Mouse (Mus musculus) kidney, embryonic 15.5 days (tissue): ENCODE data around the gene Trpm6. TPM values are rescaled to one million over a fixed set of nuclear protein-coding genes. Genes with fewer than 3 reads are reported as not detected.

Source experiments
- ATAC-seq: fragments of 200-750 bp; cut with Nextera tagmentation; replicated peaks from 2 replicates; pipeline ENCODE4 v1.8.0; 2017; ENCODE audit warnings: moderate TSS enrichment; ENCODE audit not compliant: low FRiP score
- H3K27ac ChIP-seq: fragments of 300-500 bp; sonication (generic); 2 replicates; pipeline ENCODE4 v1.5.1; 2015; ENCODE audit warnings: mild to moderate bottlenecking, inconsistent platforms
- H3K27me3 ChIP-seq: fragments of 300-500 bp; sonication (generic); 2 replicates; pipeline ENCODE4 v1.6.1; 2015; ENCODE audit warnings: inconsistent platforms
- H3K36me3 ChIP-seq: fragments of 300-500 bp; sonication (generic); 2 replicates; pipeline ENCODE4 v1.6.1; 2015; ENCODE audit warnings: inconsistent platforms
- H3K4me1 ChIP-seq: fragments of 300-500 bp; sonication (generic); 2 replicates; pipeline ENCODE4 v1.6.1; 2015; ENCODE audit warnings: inconsistent platforms
- H3K4me2 ChIP-seq: fragments of 300-500 bp; sonication (generic); 2 replicates; pipeline ENCODE4 v1.6.1; 2015; ENCODE audit warnings: moderate library complexity, mild to moderate bottlenecking, inconsistent platforms
- H3K4me3 ChIP-seq: fragments of 300-500 bp; sonication (generic); replicated peaks from 2 replicates; pipeline ENCODE4 v1.5.1; 2015; ENCODE audit warnings: mild to moderate bottlenecking, inconsistent platforms
- H3K9ac ChIP-seq: fragments of 300-500 bp; sonication (generic); 2 replicates; pipeline ENCODE4 v1.6.1; 2015; ENCODE audit warnings: mild to moderate bottlenecking, inconsistent platforms
- H3K9me3 ChIP-seq: fragments of 300-500 bp; sonication (generic); replicated peaks from 2 replicates; pipeline ENCODE4 v1.6.1; 2016; ENCODE audit warnings: inconsistent platforms
- WGBS: fragments of 180-500 bp; shearing (Covaris S2); methylation state at CpG from one replicate; pipeline ENCODE4 v1.1.7; 2015; ENCODE audit warnings: mixed read lengths; 5-methylcytosine and 5-hydroxymethylcytosine counted together
- polyA plus RNA-seq: library from polyadenylated mRNA; unstranded; fragments of >200 nt; fragmentation: Nextera tagmentation; extraction: Ambion mirVana; gene quantifications from 2 replicates; pipeline ENCODE4 v1.2.1, GENCODE M21; 2015

The Trpm6 gene
- polyA plus RNA-seq, 1 experiment from 2014 or later = 0.82 TPM

DNA sequence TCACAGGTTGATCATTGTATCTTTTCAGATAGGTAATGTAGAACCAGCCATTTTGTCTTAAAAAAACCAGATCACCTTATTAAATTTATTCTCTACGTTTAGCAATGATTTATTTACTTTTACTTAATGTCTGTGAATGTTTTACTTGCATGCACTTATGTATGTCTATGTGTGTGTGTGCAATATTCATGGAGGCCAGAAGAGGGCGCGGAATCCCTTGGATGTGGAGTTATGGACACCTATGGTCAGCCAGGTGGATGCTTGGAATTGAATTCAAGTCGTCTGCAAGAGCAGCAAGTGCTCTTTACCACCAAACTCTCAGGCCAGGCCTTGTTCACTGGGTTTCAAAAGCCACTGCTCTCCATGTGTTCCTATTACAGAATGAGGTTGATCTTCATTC lies 118.5 kb downstream of the Trpm6 start:
- H3K9ac ChIP-seq = no peak overlapping the region
- no peaks in the 10 kb centered on the region for H3K9me3 ChIP-seq
- H3K27me3 ChIP-seq = no peaks in the 10 kb centered on the region
- no peaks in the 10 kb centered on the region for H3K4me1 ChIP-seq
- H3K4me3 ChIP-seq = no peak overlapping the region
- ATAC-seq = no peak
- WGBS = 64% methylated on average over 4 of the region's 4 CpGs
- no peaks in the 10 kb centered on the region for H3K36me3 ChIP-seq
- H3K27ac ChIP-seq = no peak overlapping the region
- H3K4me2 ChIP-seq = no peak overlapping the region

- Histone ChIP-seq H3K27me3 (no peaks in the 10 kb centered on the region), H3K9me3 (no peaks in the 10 kb centered on the region), H3K4me3 (no peak overlapping the region), H3K4me2 (no peak overlapping the region), H3K4me1 (no peaks in the 10 kb centered on the region), H3K36me3 (no peaks in the 10 kb centered on the region), H3K27ac (no peak overlapping the region), H3K9ac (no peak overlapping the region)
- 56% methylated on average over 6 of the region's 6 CpGs for WGBS
- no peak for ATAC-seq
Measured at GRCm38 (mm10) chr19:18872792-18873569, 123.2 kb downstream of the Trpm6 start.

- 0 out of 2 replicates have a peak, but pooled peaks have one; percentile 49 for ATAC-seq
- 50% methylated on average over 16 of the region's 16 CpGs for WGBS
- Histone ChIP-seq H3K27me3 (no peaks in the 10 kb centered on the region), H3K9me3 (no peaks in the 10 kb centered on the region), H3K27ac (no peak overlapping the region), H3K4me1 (no peaks in the 10 kb centered on the region), H3K9ac (no peak overlapping the region), H3K36me3 (no peaks in the 10 kb centered on the region), H3K4me2 (no peak overlapping the region), H3K4me3 (no peak overlapping the region)
Measured at GRCm38 (mm10) chr19:18873709-18874644, 124.2 kb downstream of the Trpm6 start.

DNA sequence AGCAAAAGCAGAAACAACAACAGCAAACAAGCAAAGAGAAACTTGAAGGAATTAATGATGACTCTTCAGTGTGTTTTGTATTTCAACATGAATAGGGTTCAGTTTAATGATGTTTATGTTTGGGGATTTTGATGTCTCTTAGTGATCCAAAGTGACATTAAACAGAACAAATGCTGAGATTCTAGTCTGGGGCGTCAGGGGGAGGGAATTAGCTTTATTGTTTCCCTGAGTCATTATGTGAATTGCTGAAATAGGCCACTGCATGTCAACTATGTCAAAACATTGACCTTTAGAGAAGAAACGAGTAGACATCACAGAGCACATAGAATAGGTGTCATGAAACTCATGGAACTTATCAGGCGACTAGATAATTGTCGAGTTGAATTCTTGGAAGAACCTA lies 129.5 kb downstream of the Trpm6 start:
- no peaks in the 10 kb centered on the region for H3K36me3 ChIP-seq
- no peak overlapping the region for H3K4me3 ChIP-seq
- no peaks in the 10 kb centered on the region for H3K4me1 ChIP-seq
- H3K4me2 ChIP-seq = no peak overlapping the region
- no peak for ATAC-seq
- H3K9me3 ChIP-seq = no peaks in the 10 kb centered on the region
- H3K27me3 ChIP-seq = no peaks in the 10 kb centered on the region
- whole genome bisulfite sequencing = 68% methylated on average over 4 of the region's 4 CpGs
- no peak overlapping the region for H3K27ac ChIP-seq
- no peak overlapping the region for H3K9ac ChIP-seq

GRCm38 (mm10) chr19:18881162-18881561 lies 131.4 kb downstream of the Trpm6 start:
- no peaks in the 10 kb centered on the region for H3K9me3 ChIP-seq
- no peak overlapping the region for H3K4me2 ChIP-seq
- no peak for ATAC-seq
- no peak overlapping the region for H3K4me3 ChIP-seq
- H3K4me1 ChIP-seq = no peaks in the 10 kb centered on the region
- no peaks in the 10 kb centered on the region for H3K27me3 ChIP-seq
- no peaks in the 10 kb centered on the region for H3K36me3 ChIP-seq
- no peak overlapping the region for H3K9ac ChIP-seq
- WGBS = 83% methylated on average over 5 of the region's 5 CpGs
- no peak overlapping the region for H3K27ac ChIP-seq

GRCm38 (mm10) chr19:18887646-18888407 lies 138.0 kb downstream of the Trpm6 start:
- no peak overlapping the region for H3K27ac ChIP-seq
- H3K4me1 ChIP-seq = peaks cover 14% of the 10 kb centered on the region
- 39% methylated on average over 11 of the region's 11 CpGs for WGBS
- H3K27me3 ChIP-seq = no peaks in the 10 kb centered on the region
- no peak overlapping the region for H3K4me2 ChIP-seq
- H3K4me3 ChIP-seq = no peak overlapping the region
- H3K9ac ChIP-seq = no peak overlapping the region
- ATAC-seq = no peak; the same call in 1 of the 2 replicates
- no peaks in the 10 kb centered on the region for H3K9me3 ChIP-seq
- no peaks in the 10 kb centered on the region for H3K36me3 ChIP-seq

GRCm38 (mm10) chr19:18888491-18889116 lies 138.8 kb downstream of the Trpm6 start:
- WGBS = 31% methylated on average over 13 of the region's 13 CpGs
- H3K4me1 ChIP-seq = peaks cover 14% of the 10 kb centered on the region
- peak overlapping the region; percentile 54 for H3K4me2 ChIP-seq
- H3K36me3 ChIP-seq = no peaks in the 10 kb centered on the region
- no peaks in the 10 kb centered on the region for H3K27me3 ChIP-seq
- H3K4me3 ChIP-seq = peak overlapping the region; percentile 19
- no peak for ATAC-seq
- H3K9me3 ChIP-seq = no peaks in the 10 kb centered on the region
- H3K27ac ChIP-seq = no peak overlapping the region
- no peak overlapping the region for H3K9ac ChIP-seq

GRCm38 (mm10) chr19:18889117-18889627 lies 139.4 kb downstream of the Trpm6 start:
- peak; percentile 43; the same call in 1 of the 2 replicates for ATAC-seq
- H3K4me1 ChIP-seq = peaks cover 14% of the 10 kb centered on the region
- H3K9ac ChIP-seq = no peak overlapping the region
- no peaks in the 10 kb centered on the region for H3K9me3 ChIP-seq
- H3K36me3 ChIP-seq = no peaks in the 10 kb centered on the region
- peak overlapping the region; percentile 19 for H3K4me3 ChIP-seq
- no peaks in the 10 kb centered on the region for H3K27me3 ChIP-seq
- no peak overlapping the region for H3K27ac ChIP-seq
- WGBS = 13% methylated on average over 11 of the region's 11 CpGs
- H3K4me2 ChIP-seq = peak overlapping the region; percentile 54

GRCm38 (mm10) chr19:18889632-18890031 lies 139.8 kb downstream of the Trpm6 start:
- 0 out of 2 replicates have a peak, but pooled peaks have one; percentile 49 for ATAC-seq
- Histone ChIP-seq H3K9ac (no peak overlapping the region), H3K27me3 (no peaks in the 10 kb centered on the region), H3K27ac (no peak overlapping the region), H3K4me2 (peak overlapping the region; percentile 54; the same call in 1 of the 2 replicates), H3K4me1 (peaks cover 14% of the 10 kb centered on the region), H3K36me3 (no peaks in the 10 kb centered on the region), H3K4me3 (no peak overlapping the region), H3K9me3 (no peaks in the 10 kb centered on the region)
- WGBS = 96% methylated on average over 1 of the region's 1 CpGs

GRCm38 (mm10) chr19:18890216-18890615 lies 140.4 kb downstream of the Trpm6 start:
- ATAC-seq = peak; percentile 46; the same call in 1 of the 2 replicates
- no peaks in the 10 kb centered on the region for H3K9me3 ChIP-seq
- no peak overlapping the region for H3K4me2 ChIP-seq
- no peak overlapping the region for H3K27ac ChIP-seq
- no peaks in the 10 kb centered on the region for H3K36me3 ChIP-seq
- peaks cover 14% of the 10 kb centered on the region for H3K4me1 ChIP-seq
- 80% methylated on average over 4 of the region's 4 CpGs for WGBS
- H3K9ac ChIP-seq = no peak overlapping the region
- H3K4me3 ChIP-seq = no peak overlapping the region
- no peaks in the 10 kb centered on the region for H3K27me3 ChIP-seq

DNA sequence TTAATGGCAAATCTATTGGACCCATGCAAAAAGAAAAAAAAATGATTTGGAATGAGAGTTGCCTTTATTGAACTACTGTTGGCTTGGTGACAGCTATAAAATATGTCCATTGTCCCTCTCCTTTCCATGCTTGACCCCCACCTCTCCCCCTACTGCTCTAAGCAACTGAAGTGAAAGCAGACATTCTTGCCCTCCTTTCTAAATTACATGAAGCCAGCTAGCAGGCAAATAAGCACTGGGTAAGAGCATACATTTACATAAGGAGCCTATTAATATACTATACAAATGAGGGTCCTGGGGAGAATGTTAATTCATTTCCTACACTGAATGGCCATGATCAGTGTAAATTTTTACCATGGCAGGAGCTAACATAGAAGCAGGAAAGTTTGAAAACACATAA lies 148.5 kb downstream of the Trpm6 start:
- Histone ChIP-seq H3K36me3 (no peaks in the 10 kb centered on the region), H3K9me3 (no peaks in the 10 kb centered on the region), H3K4me3 (no peak overlapping the region), H3K4me1 (peaks cover 11% of the 10 kb centered on the region), H3K27ac (no peak overlapping the region), H3K4me2 (no peak overlapping the region), H3K9ac (no peak overlapping the region), H3K27me3 (no peaks in the 10 kb centered on the region)
- no peak for ATAC-seq
